Mouse (Mus musculus) adrenal gland, postnatal 25 days (tissue): Measurements from ENCODE around the gene Gpr62. TPM values are rescaled to one million over a fixed set of nuclear protein-coding genes. Genes with fewer than 3 reads are reported as not detected.

ENCODE experiments used
- DNase-seq: peaks from one replicate; pipeline ENCODE4 v3.0.0; 2021; ENCODE audit warnings: mixed read lengths
- total RNA-seq: library from RNA; stranded (reverse); gene quantifications from 2 replicates; pipeline ENCODE4 v1.2.3, GENCODE M21; 2021

Gpr62 gene
- total RNA-seq, 1 experiment from 2014 or later, result 0.21 TPM

DNA sequence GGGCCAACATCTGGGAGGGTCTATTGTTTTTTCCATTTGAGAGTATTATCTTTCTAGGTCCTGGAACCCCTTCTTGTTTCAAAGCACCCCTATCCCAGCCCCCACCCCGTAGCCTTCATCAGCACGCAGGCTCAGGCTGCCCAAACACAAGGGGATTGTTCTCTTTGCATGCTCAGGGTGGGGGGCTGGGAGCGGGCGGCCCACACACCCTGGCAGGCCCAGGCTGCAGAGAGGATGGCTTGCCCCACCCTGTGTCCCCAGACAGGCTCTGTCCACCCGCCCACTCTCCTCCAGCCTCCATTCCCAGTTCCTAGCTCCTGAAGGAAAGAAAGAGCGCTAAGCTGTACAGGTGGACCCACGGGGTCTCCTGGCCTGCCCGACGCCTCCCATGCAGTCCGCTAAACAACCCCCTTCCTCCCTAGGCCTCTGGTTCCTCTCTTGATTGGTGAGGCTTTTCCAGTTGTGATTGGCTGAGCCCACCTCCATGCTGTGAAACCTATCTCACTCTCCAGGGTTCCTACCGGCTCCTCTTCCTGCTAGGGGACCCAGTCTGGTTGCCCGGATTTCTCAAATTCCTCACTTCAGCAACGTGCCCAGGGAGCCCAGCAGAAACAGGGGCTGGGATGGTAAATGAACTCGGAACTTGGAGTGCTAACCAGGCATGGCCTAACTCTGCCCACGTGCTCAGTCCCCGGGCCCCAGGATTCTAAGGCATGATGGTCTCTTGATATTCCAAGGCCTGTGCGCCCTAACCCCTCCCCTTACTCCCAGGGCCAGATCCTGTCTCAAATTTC is 10.7 kb downstream of the Gpr62 start:
- DNase-seq, result no peak

DNA sequence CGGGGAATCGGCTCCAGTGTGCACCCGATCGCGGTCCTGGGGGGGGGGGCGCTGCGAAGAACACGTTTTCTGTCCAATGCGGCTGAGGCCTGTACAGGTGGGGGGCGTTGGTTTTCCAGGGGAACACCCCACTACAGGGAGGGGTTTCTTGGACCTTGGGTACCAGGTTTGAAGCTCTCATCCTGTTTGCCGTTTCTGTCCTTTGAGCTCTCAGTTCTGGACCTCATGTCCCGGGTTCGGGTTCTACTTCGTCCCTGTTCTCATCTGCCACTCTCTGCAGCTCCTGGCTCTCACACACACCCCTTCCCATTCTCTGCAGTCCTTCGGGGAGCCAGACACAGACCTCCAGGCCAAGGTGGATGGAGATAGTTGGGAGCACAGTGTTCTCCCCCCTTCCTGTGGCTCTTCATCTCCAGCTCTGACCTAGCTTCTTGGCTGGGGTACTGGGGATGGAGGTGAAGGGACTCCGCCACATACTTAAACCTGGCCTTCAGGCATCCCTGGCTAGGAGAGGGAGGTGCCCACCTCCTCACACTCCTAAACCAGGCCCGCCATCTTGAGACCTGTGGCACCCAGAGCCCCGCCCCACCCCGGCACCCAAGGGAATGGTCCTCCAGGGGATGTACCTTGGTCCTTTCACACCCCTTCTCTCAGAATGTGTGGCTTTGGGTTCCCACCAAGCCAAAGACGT is 11.5 kb downstream of the Gpr62 start:
- DNase-seq, result no peak

DNA sequence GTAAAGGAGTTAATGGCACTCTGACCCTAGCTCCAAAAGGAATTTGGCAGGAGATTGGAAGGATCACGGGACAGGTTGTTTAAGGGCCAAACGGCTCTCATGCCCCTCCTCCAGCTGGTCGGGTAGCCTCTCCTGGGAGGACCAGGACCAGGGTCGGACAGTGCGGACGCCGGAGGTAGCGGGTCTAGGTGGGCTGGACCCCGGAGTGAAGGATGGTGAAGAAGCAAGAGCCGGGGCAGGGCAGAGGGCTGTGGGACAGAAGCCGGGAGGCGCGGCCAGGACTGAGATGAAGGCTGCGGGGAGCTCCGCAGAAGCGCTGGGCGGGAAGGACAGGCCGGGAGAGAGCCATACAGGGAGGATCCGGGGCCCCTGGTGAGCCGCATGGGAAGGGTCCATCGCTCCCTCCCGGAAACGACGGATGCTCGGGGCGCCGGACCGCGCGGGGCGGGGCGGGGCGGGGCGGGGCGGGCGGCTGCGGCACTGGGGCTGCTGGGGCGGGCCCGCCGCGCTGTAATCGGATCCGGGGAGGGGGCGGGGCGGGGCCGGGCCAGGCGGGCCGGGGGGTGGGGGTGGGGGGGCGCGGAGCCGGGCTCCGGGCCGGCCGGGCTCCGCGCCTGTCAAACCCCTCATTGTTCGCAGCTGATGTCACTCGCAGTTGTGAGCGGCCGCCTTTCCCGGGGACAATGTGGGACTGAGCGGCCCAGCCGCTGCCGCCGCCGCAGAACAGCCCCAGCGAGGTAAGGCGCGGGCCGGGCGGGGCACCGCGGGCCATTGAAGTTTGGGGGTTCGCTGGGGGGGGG is 12.3 kb downstream of the Gpr62 start, which contains the start of gene Pcbp4:
Pcbp4 (plus strand) TSS at position 21 of the 800 bp plus-strand sequence.
- peak; percentile 66 for DNase-seq

DNA sequence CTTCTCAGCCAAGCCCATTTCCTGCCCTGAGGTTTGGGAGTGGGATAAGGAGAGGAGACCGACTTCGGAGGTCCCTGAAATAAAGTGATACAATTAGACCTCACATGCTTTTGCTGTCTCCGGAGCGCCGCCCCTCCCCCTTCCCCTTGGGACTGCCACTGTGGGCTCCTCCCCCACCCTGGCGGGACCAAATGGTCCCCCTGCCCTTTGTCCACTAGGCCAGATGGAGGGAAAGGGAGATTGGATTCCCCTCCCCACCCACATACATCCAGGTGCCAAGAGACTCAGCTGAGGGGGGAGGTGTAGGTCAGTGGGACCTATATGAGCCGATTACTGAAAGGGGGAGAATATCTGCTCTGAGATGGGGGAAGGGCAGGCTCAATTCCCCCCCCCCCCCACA is 12.9 kb downstream of the Gpr62 start:
- peak; percentile 42 for DNase-seq

DNA sequence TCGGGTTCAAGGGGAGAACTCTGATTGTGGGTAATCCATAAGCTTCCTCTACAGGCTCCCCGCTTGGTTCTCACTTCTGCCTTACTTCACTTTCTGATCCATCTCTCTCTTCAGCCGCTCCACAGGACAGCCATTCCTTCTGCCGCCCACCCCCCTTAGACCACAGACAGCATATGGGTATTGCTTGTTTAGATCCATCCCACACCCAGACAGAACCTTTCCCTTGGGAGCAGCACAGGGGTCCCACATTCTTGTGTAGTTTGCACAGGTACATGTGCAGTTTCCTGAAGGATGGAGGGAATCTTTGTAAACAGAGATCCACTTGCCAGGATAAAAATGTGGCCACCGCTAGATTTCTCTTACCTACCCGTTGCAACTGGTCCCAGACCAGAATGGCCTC is 13.4 kb downstream of the Gpr62 start:
- no peak for DNase-seq

DNA sequence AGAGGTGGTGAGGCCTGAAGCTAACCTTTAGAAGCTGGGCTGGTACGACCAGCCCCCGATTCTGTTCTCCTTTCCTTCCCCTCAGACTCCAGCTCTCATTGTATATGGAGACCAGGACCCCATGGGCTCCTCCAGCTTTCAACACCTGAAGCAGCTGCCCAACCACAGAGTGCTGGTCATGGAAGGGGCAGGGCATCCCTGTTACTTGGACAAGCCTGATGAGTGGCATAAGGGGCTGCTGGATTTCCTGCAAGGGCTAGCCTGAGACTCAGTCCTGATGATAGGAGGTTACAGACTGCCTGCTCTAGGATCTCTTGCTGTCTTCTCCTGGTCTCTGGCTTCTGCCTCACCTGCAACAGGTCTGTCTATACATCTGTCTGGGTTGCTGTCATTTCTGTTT is 13.8 kb downstream of the Gpr62 start:
- no peak for DNase-seq

DNA sequence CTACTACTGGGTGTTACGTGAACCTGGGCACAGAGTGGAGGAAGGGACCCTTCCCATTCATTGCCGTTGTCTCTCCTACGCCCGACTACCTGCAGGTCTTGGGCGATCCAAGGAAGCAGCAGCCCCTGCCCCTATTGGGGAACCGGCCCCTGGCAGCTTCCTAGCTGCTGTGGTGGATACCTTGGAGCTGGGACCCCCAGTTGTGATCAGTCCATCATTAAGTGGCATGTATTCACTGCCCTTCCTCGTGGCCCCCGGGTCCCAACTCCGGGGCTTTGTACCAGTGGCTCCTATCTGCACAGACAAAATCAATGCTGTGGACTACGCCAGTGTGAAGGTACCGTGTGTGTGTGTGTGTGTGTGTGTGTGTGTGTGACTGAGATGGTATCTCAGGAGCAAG is 14.4 kb downstream of the Gpr62 start:
- DNase-seq, result no peak

DNA sequence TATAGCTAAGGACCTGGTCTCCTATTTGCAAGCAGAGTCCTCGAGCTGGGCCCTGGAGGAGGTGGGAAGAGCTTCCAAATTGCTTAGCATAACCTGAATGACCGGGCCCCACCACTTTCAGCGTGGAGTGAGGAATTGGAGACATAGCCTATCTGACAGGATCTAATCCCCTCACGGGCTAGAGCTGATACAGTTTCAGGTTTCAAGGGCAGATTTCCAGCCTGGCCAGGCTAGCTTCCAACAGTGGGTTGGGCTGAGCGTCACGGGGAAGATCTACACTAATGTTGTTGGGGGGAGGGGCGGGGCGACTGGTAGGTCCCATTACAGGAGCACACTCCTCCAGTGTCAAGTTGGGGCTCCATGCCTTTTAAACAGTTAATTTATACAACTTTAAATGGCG is 15.1 kb downstream of the Gpr62 start:
- peak; percentile 77 for DNase-seq

DNA sequence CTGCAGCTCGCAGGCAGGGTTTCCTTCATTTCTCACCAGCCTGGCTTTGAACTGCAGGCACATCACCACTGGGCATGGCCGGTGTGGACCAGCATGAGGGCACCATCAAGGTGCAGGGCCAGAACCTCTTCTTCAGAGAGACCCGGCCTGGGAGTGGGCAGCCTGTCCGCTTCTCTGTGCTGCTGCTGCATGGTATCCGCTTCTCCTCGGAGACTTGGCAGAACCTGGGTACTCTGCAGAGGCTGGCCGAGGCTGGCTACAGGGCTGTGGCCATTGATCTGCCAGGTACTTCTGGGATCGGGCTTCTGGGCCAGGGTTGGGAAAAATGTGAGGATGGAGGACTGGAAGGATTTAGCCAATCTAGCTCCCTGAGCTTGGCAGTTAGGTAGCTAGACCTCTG is 15.8 kb downstream of the Gpr62 start:
- DNase-seq, result no peak

DNA sequence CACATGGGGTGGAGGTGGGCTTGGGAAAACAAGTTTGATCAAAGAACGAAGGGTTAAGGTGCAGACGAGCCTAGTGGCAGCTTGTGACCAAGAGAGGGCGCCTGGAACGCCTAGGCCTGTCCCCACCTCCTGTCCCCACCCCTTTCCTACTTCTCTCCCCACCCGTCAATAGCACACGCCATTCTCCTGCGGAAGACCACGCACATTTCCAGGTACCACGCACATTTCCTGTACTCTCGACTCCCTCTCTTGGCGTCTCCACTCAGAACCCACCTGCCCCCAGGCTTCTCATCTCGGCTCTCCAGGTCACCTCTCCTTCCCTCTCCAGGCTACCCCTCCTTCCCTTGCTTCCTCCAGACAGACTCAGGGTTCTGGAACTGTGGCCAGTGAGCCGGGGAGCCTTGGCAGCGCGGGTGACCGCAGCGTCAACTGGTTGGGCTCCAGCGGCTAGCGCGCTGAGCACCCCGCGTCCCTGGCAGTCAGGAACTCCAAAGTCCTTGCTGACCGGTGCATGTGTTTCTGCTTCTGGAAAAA is 17.2 kb downstream of the Gpr62 start:
- DNase-seq, result peak; percentile 76

DNA sequence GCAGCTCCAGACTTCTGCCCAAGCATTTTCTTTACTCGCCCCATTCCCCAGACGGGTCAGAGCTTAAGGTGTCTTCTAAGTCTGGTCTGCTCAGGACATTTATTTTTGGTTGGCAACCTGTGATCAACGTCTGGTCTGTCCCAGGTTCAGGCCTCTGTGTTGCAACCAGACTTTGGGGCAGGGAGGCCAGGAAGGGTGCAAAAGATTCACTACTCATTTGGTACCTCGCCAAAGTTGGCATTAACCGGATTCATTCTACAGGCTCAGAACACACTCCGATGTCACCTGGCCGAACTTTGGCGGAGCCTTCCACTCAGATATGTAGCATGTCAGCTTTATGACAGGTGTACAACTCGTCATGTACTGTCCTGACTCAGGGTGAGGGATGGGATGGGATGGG is 17.8 kb downstream of the Gpr62 start:
- DNase-seq, result no peak

DNA sequence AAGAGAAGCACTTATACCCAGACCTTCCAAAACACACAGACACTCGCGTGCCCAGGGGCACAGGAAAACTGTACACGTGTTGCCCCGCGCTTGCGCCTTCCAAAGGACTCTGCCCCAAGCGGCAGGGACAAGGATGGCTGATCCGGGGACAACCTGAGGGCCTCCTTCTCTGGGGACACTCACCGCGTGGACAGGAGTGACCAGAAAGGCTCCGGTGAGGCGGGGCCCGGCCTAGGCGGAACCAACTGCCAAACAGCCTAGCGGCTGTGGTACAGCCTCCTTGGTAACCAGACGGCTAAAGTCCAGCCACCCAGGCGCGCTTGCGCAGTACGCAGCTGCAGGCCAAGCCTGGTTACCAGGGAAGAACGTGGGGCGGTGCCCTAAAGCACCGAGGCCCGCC is 18.4 kb downstream of the Gpr62 start, which contains the start of the genes Abhd14b and Abhd14a:
Abhd14b (plus strand) TSS at position 112 of the 400 bp plus-strand sequence.
Abhd14a (minus strand) TSS at position 331 of the 400 bp plus-strand sequence.
- DNase-seq, result peak; percentile 97

DNA sequence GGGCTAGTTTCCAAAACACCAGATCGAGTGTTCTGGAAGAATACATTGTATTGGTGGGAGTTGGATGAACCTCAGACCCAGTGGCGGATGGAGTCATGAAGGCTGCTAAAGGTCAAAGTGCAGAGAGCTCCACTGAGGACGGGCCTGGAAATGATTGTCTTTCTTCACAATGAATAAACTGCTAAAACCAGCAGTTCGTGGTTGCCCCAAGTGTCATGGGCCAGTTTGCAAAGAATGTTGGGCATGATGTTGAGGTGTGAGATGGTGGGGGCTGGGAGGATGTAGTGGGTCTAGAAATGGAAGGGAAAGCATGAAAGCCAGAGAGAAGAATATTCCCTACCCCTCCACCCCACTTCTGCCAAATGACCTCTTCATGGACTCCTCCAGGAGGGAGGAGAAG is 20.9 kb downstream of the Gpr62 start:
- no peak for DNase-seq

DNA sequence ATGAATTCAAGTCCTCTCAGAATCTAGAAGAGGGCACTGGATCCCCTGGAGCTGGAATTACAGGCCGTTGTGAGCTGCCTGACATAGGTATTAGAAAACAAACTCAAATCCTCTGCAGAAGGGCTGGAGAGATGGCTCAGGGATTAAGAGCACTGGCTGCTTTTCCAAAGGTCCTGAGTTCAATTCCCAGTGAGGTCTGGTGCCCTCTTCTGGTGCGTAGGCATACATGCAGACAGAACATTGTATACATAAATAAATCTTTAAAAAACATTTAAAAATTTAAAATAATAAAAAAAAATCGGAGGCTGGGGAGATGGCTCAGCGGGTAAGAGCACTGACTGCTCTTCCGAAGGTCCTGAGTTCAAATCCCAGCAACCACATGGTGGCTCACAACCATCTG is 23.1 kb downstream of the Gpr62 start:
- no peak for DNase-seq

DNA sequence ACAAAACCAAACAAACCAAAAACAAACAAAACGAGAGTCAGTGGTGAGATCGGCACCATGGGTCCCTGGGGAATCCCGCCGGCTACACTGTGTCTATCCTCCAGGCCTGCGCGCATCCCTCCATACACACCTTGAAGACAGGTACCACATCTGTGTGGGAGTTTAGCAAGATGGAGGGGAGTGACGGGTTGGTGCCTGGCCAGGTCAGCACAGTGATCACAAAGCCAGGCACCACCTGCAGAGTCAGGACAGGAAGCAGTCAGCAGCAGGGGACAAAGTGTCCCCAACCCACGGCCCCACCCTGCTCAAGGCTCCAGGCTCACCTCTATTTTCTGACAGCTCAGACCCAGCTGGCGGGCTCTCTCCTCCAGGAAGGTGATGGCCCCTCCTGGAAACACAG is 29.2 kb downstream of the Gpr62 start:
- no peak for DNase-seq

DNA sequence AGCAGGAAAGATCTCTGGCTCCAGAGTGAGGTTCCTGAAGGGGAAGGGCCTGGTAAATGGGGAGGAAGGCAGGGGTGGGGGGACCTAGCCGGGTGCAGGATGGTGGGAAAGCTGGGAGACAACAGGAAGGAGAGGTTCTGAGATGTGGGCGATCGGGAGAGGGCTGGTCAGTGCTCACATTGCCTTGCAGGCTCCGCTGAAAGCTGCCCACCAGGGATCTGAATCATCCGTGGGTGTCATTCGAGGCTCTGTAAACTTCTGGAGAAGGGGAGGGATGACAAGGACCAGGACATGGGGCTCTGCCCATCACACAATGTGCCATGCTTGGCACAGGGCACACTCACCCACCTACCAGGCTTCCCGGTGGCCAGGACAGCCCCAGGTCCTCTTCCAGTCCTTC is 32.3 kb downstream of the Gpr62 start:
- no peak for DNase-seq

DNA sequence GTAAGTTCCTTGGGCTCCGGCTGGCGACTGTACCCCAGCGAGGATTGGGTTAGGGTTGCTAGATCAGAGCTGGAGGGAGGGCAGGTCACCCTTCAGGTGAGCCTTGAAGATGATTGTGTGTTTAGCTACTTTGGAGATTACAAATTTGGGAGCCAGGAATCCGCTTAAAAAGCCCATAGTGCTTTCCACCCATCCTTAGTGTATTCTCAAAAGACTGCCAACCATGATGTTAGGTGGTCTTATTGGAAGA is 35.8 kb downstream of the Gpr62 start:
- no peak for DNase-seq

DNA sequence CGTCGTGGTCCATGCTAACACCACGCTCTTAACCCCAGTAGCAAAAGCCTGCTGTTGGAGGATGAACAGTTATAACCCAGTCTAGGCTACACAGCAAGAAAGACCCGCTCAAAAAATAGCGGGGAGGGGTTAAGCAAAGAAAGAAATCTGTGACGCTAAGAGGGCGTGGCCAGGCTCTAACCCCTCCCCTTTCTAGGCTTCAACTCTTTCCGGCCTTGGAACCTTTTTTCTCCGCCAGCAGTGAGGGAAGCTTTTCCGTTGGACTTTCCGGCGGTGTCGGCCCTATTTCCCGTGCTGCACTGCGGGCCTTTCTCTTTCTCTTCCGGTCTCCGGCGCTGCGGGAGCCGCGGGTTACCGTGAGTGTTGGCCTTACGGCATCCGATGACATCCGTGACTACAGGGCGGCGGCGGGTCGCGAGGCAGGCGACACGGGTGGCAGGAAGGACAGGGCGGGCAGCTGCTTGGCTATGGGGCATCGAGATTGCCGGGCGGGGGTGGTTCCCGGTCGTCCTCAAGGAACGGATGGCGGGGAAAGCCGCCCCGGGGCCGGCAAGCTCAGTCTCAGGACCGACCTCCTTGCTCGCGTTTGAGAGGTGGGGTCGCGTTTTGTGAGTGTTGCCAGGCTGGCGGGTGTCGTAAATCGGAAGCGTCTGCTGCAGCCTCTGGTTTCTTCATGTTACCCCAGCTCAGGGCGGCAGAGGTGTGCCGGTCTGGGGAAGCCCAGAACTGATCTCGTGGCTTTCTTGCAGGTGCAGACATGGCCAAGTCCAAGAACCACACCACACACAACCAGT is 36.3 kb downstream of the Gpr62 start, which contains the start of gene Rpl29:
Rpl29 (plus strand) TSS at position 234 of the 794 bp plus-strand sequence.
- DNase-seq, result peak; percentile 91

DNA sequence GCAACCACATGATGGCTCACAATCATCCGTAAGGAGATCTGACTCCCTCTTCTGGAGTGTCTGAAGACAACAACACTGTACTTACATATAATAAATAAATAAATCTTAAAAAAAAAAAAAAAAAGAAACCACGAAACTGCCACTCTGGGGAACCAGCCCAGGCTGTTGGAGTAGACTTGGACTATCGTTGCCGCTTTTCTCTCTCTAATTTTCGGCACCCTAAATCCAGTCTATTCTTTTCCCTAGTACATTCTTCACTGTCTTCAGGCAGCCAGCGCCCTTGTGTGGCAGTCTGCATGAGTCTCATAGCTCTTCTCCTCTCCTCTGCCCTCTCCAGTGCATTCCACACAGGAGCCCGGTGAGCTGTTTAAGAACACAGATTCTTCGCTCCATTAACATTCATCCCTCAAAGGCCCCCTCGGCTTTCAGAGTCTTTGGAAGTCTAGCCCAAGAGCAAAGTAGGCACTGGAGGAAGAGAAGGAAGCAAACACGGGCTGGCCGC is 37.0 kb downstream of the Gpr62 start:
- DNase-seq, result no peak

DNA sequence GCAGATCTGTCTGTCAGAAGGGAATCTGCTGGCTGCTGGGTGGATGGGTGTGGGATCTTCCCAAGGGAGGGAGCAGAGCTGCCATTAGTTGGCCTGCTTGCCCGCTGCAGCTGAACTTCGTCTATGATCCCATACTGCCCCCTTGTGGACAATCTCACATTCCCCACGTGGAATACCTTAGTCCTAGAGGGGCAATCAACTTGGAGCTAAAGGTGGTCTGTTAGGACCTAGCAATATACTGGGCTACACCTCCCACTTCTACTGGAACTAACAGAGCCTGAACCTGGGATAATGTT is 43.9 kb downstream of the Gpr62 start:
- peak; percentile 73 for DNase-seq

DNA sequence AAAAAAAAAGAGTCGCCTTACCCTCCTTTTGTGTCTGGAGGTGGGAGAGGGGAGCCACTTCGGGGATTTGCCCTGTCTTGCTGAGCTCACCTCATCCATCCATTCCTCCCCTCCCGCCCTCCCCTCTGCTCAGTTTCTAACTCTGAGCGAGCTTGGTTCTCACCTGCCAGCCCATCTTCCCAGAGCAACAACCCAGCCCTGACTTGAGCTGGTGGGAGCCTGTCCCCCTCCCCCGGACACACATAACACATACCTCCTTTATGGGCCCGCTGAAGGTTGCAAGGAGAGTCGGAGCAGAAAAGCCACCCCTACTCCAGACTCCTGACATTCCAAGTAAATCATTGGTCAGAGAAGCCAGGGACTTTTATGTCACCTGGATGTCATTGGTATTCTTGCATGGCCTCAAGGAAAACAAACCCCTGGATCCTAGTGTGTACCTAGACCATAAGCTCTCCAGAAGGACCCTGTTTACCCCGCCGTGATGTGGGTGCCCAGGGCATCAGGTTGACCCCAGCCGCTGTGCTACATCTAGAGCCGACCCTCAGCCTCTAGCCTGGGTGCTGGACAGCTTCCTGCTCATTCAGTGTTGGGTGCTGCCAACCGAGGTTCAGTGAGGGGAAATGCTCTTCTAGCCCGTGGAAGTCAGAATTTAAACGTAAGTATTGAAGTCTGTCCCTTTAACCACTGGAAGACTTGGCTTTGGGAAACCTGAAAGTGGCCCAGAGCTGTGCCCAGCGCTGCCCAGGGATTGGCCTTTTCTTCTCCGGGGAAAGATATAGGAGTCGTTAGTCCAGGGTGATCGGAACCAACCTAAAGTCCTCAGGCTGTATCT is 44.5 kb downstream of the Gpr62 start:
- no peak for DNase-seq
